Mouse (Mus musculus): ENCODE results near the gene Psmd3.

DNA sequence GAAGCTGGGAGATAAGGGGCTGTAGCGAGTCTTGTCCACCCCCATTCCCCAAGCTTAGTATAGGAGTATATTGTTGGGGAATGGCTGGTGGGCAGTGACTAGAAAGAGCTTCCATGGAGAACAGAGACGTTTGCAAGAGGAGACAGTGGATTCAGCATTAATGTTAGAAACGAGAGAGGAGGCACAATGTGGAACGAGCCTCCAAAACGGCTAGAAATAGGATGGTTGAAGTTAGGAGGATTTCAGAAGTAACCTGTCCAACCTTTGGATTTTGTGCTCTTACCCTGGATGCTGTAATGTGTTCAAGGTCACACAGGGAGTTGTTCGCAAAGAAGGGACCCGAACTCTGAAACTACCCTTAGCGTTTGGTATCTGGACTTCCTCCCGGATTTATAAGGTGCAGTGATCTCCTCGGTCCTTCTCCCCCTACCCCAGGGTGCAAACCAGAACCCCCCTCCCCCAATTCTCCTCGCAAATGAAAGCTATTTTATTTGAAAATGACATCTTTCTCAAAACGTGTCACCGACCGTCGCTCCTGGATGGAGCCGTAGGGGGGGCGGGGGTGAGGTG, 58.8 kb downstream of the Psmd3 start:
- no peak for TF ChIP-seq CTCF (IDR thresholded peaks at IDR 0.05; ENCODE audit: insufficient read depth, low read depth, low read length)
- no peak for TF ChIP-seq POLR2A (IDR thresholded peaks at IDR 0.05; ENCODE audit: insufficient read depth, low read depth, low read length)

Measured in olfactory bulb, adult 2 months (tissue).